Mouse (Mus musculus) erythroid progenitor cell, adult 5-6 weeks (primary cell): Measurements from ENCODE around the gene Aifm3. TPM values are rescaled to one million over a fixed set of nuclear protein-coding genes. Genes with fewer than 3 reads are reported as not detected.

Experiments used
- ATAC-seq: replicated peaks from 2 replicates; pipeline ENCODE4 v1.8.0; 2016; ENCODE audit warnings: moderate number of reproducible peaks, mild to moderate bottlenecking, moderate TSS enrichment, inconsistent platforms; ENCODE audit not compliant: poor library complexity, low FRiP score, severe bottlenecking
- total RNA-seq, 2 experiments: library from RNA; stranded (forward) in 1 of 2; stranded (reverse) in 1 of 2; fragments of 150-400 nt in 1 of 2; fragments of 186-747, 209-891 nt in 1 of 2; gene quantifications; 2 replicates each; pipeline versions ENCODE4 v1.2.3 to v1.2.4; 2015 to 2017; ENCODE audit warnings: low replicate concordance in 2 of 2

Aifm3 gene
- total RNA-seq (2015; ENCODE audit: low replicate concordance) (not detected in 2 replicates), total RNA-seq (2017; ENCODE audit: low replicate concordance) (not detected in 2 replicates)

DNA sequence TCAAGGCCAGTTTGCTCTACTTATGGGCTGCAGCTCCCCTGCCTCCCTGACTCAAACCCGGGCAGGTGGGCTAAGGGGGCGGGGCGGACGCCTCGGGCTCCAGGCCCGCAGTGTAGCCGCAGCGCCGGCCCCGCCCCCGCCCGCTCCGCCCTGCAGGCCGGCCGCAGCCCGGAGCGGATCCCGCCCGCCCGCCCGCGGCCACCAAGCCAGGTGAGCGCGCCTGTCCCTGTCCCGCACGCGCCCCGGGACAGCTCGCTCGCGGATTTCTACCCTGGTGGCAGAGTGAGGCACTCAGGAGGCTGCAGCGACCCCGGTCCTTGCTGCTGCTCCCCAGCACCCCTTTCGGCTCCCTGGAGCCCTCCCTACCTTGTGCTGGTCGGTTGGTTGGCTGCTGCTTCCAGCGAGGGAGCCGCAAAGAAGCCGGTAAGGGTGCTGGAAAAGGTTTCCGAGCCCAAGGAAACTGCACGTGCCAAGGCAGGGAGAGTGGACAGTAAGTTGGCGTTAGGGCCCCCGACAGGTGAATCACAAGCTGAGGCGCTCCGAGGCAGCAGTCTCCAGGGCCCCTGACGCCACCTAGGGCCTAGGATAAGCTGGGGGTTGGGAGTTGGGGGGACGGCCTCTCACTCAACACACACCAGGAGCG, at the start of gene Aifm3:
TSS of gene Aifm3 (plus strand) at position 143 of the 643 bp plus-strand sequence.
- peak; percentile 74 for ATAC-seq

DNA sequence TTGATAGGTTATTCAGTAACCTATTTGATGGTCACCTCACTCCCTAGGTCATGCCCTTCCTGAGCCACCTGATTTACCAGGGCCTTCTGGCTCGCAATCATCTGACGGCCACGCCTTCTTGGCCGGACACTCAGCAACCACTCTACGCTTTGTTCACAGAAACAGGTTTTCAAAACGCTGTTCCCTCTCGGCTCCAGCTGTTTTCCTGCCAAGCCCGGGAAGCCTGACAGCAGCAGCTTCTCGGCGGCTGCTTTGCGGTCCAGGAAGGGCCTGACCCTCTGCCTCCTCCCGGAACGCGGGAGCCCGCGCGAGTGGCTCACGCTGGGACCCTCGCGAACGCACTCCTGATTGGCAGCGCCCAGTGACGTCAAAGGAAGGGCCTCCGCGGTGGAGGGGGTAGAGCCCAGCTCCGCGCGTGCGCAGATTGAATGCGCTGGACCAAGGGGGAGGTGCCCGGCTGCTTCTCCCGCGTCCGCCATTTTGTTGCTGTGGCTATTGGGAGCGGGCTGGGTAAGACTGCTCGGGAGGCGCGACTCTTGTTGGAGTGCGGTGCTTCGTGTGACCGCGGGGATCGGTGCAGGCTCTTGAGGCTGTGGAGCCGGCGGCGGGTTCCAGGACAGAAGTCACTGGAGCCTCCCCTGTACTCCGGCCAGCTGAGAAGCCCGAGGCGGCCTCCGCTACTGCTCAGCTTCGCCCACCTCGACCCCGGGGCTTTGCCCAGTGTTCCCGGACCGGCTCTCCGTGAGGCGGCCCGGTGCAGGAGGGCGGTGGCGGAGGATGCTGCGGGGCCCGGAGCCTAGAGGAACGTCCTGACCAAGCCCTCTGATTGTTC, 37.7 kb upstream of the Aifm3 start, which contains the start of gene Crkl:
TSS of gene Crkl (plus strand) at position 447 of the 832 bp plus-strand sequence.
- ATAC-seq = peak; percentile 94

DNA sequence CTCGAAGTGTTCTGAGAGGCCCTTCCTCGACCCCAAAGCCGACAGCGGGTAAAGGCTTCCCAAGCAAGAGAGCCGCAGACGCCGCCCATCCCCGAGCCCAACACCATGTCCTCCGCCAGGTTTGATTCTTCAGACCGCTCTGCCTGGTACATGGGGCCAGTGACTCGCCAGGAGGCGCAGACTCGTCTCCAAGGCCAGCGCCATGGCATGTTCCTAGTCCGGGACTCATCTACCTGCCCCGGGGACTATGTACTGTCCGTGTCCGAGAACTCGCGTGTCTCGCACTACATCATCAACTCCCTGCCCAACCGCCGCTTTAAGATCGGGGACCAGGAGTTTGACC, 37.1 kb upstream of the Aifm3 start:
- peak; percentile 62 for ATAC-seq

DNA sequence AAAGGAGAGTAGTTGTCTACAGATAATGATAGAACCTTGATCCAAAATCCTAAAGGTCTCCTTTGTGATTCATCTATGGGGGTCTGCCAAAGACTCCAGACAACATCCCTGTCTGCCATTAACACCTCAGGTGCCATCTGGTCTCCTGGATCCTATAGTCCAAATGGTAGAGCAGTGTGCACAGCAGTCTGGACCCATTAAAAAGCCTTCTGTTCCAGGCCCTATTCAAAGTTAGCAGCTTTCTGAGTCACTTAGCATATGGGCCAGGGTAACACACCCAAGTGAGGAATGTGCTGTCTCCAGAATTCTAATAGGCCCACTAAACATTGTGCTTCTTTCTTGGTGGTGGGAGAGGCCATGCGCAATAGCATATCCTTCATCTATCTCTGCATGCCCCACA, 32.5 kb upstream of the Aifm3 start:
- no peak for ATAC-seq

DNA sequence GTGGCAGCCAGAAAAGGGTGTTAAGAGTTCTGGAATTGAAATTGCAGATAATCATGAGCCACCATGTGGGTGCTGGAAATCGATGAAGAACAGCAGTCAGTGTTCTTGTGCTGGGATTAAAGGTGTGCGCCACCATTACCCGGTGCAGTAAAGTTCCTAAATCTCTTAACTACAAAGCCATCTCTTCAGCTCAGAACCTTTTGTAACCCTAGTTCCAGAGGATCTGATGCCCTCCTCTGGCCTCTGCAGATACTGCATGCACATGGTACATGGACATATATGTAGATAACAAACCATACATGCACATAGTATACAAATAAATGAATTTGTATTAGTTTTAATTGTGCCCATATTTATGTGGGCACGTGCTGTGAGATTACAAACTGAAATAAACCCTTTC, 29.2 kb upstream of the Aifm3 start:
- peak; percentile 80 for ATAC-seq

DNA sequence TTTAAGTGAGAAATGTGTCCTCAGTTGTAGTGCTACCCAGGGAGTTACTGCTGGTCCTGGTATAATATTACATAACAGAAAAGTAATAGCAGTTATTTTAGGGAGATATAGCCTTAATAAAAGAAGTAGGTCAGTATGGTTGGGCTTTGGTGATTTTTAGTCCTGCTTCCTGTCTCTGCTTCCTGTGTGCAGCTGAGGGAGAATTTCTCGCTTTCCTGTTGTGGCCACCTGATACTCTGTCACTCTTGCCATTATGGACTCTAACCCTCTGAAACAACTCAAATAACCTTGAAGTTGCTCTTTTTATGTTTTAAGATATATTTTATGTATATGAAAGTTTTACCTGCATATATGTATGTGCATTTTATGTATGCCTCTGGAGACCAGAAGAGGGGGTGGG, 27.8 kb upstream of the Aifm3 start:
- ATAC-seq = no peak

DNA sequence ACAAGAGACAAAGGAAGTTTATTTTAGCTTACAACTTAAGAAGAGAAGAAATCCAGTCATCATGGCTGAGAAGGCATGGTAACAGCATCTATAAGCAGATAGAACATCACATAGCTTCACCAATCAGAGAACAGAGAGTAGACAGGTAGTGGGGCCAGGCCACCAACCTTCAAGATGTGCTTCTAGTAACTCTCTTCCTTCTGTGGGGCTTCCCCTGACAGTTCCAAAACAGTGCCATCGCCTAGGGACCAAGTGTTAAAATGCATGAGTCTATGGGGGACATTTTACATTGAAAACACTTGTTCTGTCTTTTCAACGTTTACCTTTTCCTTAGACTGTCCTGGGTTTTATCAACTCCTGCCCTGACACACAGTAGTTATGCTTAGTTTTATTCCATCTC, 26.2 kb upstream of the Aifm3 start:
- no peak for ATAC-seq

DNA sequence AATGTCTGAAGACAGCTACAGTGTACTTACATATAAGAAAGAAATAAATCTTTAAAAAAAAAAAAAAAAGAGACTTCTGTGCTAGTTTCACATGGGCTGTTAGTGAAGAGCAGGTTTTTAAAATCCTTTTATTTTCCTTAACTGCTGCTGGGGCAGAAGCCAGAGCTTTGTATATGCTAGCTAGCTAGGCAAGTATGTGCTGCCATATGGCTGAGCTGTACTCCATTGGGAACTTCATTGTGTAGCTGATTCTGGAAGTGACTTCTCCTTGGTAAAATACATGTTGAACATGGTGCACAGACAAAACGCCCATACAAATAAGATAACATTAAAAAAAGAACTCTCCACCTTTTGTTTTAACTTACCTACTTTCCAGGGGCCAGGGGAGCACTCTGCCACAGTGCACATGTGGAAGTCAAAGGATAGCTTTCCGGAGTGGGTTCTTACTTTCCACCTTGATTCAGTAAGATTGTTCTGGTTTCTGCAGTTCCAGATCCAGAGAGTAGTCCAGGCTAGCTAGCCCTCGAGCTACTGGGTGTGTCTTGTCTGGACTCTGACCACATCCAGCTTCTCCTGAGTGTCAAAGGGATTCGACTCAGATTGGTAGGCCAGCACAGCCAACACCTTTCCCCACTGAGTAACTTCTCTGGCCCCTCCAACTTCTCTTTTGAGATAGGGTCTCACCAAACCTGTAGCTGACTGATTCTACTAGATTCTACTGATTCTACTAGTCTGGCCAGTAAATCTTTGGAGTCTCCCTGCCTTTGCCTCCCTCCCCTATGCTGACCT, 22.3 kb upstream of the Aifm3 start:
- no peak for ATAC-seq

DNA sequence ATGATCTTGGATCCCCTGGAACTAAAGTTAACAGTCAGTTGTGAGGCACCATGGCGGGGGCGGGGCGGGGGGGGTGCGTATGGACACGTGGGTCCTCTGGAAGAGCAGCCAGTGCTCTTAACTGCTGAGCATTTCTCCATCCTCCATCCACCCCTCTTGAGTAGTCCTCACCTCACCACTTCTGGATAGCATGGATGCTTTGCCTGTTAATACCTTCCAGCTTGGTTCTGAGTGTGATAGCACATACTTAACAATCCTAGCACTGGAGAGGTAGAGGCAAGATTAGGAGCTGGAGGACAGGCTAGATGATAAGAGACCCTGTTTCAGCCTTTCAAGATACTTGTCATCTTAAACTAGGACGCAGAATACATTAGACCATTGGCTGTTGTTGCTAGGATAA, 16.9 kb upstream of the Aifm3 start:
- no peak for ATAC-seq

DNA sequence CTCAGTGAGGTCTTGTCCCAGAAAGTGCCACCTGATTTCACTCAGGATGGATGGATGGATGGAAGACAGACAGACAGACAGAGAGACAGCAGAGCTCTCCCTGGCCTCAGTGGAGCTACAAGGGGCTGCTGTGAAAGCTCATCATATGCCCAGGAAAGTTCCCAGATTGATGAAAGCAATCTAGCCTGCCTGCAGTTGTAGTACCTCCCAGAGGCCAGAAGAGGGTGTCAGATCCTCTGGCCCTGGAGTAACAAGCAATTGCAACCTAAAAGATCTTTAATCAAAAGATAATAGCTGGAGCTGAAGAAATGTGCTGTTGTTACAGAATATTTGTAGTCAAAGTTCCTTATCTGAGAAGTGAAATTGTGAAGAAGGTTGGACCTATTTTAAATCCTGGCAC, 15.3 kb upstream of the Aifm3 start:
- ATAC-seq = 0 out of 2 replicates have a peak, but pooled peaks have one; percentile 53

DNA sequence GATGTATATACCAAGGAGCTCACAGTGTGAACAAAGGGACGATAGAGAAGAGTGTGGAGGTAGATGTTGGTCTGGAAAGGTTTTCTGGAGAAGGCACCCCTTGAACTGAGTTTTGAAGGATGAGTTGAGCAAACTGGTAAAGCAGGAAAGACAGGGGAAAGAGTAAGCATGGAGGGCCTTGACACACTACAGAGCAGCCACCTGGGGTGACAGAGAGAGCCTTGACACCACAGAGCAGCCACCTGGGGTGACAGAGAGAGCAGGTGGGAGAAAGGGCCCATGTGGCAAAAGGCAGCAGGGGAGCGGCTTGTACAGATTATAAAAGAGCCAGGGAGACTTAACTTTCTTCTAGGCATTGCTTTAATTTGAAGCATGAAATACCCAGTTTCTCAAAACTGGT, 14.7 kb upstream of the Aifm3 start:
- ATAC-seq = no peak

DNA sequence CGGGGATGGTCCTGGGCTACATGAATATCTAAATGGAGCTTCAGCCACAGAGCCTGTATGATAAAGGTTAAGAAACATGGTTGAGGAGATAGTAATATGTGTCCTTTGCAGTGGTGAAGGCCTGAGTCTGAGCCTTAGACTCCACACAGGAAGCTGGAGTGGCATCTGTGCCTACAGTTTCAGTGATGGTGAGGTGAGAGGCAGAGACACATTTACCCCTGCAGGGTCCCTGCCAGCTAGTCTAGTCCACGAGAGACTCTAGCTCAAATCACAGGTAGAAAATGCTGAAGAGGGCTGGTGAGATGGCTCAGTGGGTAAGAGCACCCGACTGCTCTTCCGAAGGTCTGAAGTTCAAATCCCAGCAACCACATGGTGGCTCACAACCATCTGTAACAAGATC, 14.1 kb upstream of the Aifm3 start:
- no peak for ATAC-seq

DNA sequence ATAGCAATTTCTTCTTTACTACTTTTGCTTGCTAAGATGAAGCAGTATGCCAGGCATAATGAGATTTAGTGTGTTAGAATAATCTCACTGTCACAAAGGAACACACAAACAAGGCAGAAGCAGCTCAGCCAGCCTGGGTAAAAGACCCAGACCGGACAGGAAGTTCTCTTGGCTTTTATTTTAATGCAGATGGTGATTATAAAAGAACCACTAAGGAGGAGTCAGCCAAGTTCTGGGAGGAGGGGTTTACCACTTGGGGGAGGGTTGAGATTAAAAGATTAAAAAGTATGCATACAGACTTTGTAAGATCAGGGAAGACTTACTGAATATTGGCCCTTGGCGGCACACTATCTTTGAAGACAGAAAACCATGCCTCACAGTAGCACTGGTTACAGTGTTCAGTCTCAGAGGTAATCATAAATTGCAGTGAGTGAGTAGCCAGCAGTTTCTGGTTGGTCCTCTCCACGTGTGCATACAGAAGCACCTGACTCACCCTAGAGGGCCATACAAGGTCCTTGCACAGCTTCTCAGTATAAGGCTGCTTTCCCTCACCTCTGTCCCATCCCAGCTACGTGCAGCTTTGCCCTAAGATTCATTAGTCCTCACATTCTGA, 11.0 kb upstream of the Aifm3 start:
- no peak for ATAC-seq

DNA sequence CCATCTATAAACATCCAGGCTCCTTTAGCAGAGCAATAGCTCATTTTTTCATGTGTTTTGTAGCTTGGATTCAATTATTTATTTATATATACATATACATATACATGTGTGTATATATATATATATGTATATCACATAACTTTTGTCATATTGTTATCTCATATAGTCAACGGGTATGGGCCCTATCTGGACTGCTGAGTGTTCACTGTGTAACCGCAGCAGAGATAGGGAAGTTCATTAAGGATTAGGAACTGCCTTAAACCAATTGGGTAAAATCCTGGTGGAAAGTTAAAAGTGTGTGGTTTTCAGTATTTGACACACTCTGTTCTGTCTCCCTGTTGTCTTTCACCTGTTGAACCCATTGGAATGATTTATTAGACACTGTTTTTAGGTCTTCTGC, 7.9 kb upstream of the Aifm3 start:
- ATAC-seq = no peak

DNA sequence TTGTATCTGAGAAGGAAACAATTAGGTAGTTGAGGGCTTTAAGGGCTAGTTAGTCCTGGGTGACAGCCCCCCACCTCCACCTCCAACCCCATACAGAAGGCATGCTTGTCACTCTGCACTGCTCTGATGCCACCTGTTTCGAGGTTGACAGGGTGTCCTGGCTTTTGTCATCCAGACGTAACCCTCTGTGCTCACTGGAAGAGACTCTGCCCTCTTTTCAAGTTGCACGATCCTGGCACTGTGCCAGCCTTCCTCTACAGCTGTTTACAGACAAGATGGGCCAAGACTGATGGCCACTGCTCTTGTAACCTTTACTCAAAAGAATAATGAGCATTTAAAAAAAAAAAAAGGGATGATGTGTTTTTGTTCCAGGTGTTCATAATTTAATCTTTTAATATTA, 2.9 kb upstream of the Aifm3 start:
- no peak for ATAC-seq

DNA sequence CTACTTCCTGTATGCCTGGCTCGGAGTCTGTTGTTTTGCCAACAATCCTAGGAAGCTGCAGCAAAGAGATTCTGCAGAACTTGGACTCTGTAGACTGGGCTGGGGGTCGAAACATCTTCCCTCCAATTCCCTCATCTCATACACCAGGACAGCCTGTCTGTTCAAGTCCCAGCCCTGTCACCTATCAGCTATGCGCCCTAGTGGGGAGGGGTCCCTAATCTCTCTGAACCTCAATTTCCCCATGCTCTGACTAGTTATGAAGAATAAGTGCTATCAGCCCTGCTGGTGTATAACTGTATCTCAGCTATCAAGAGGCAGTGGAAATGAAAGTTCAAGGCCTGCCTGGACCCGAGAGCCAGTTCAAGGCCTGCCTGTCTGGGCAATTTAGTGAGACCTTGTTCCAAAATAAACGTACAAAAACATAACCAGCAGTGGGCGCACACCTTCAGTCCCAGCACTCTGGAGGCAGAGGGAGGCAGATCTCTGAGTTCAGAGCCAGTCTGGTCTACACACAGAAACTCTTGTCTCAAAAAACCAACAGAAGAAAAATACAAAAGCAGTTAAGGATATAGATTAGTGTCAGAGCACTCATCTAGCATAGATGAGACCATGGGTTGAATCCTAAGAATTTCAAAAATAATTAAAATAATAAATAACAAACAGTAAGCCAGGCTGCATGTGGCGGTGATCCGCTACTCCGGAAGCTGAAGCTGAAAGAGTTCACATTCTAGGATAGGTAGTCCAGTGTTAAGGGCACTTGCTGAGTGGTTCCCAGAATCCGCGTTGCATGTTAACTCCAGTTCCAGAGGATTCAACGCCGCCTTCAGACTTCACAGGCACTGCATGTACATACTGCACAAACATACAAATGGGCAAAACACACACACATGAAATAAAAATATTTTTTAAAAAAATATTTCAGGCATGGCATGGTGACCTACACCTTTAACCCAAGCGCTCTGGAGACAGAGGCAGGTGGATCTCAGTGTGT, 638 bp upstream of the Aifm3 start:
- ATAC-seq = no peak

DNA sequence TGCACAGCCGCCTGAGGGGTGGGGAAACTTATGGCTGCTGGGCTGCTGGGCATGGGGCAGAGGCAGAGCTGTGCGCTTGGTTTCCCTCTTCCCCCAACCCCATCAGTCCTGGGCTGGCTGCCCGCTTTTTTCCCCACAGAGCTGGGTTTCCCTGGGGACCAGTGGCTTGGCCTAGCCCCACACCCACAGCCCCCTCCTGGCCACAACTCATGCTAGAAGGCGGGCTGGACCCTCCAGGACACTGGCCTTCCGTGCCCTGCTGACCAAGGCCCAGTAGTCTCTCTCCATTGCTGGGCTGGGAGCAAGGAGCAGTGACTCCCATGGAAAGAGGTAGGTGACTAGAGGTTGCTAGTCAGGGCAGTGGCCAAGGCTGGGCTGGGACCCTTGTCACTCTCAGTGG, 1.7 kb downstream of the Aifm3 start:
- ATAC-seq = no peak

DNA sequence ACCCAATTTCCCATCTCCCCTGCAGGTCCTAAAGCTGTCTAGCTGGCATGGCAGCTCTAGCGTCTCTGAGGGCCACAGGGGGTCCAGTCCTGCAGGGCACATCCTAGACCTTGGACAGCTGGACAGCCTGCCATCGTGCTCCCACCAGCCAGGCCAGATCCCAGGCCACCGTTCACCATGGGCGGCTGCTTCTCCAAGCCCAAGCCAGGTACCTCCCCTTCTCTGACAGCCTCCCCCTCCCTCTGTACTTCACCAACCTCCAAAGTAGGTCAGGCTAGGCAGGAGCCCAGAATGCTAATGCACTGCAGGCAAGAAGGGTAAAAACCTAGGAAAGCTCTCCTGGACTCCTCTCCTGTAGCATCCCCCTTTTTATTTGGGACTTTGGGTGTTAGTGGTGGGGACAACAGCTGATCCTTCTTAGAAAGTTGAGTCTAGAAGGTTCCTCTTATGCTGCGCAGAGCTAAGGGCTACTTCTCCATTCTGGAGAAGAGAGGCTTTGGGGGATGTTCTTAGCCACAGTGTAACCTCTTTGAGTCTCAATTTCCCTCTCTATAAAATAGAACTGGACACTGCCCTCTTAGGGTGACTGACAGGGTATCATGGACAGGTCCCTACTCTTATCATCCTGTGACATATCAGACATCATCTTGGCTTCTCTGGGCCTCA, 2.6 kb downstream of the Aifm3 start:
- ATAC-seq = no peak
